Mouse (Mus musculus) liver, embryonic 11.5 days (tissue): ENCODE measurements around the gene Bach1. TPM values are rescaled to one million over a fixed set of nuclear protein-coding genes. Genes with fewer than 3 reads are reported as not detected.

Experiments
- ATAC-seq: fragments of 200-750 bp; cut with Nextera tagmentation; replicated peaks from 2 replicates; pipeline ENCODE4 v1.8.0; 2017; ENCODE audit warnings: moderate number of reproducible peaks, mild to moderate bottlenecking, moderate TSS enrichment, moderate library complexity; ENCODE audit not compliant: low FRiP score
- DNase-seq: peaks from one replicate; pipeline ENCODE4 v3.0.0-alpha.2; 2017; ENCODE audit warnings: low spot score
- H3K27ac ChIP-seq: fragments of 300-500 bp; sonication (generic); 2 replicates; pipeline ENCODE4 v1.5.1; 2014; ENCODE audit warnings: mild to moderate bottlenecking, low read depth, low read length, control low read depth
- H3K27me3 ChIP-seq: fragments of 300-500 bp; sonication (generic); replicated peaks from 2 replicates; pipeline ENCODE4 v1.6.1; 2014; ENCODE audit warnings: low read length, mixed read lengths; ENCODE audit not compliant: control insufficient read depth, insufficient read depth
- H3K36me3 ChIP-seq: fragments of 300-500 bp; sonication (generic); 2 replicates; pipeline ENCODE4 v1.6.1; 2014; ENCODE audit warnings: mild to moderate bottlenecking, low read length, moderate library complexity, mixed read lengths; ENCODE audit not compliant: control insufficient read depth, insufficient read depth
- H3K4me1 ChIP-seq: fragments of 300-500 bp; sonication (generic); replicated peaks from 2 replicates; pipeline ENCODE4 v1.6.1; 2014; ENCODE audit warnings: low read length, mixed read lengths; ENCODE audit not compliant: control insufficient read depth, insufficient read depth
- H3K4me2 ChIP-seq: fragments of 300-500 bp; sonication (generic); 2 replicates; pipeline ENCODE4 v1.6.1; 2014; ENCODE audit warnings: mild to moderate bottlenecking, control low read depth, moderate library complexity
- H3K4me3 ChIP-seq: fragments of 300-500 bp; sonication (generic); 2 replicates; pipeline ENCODE4 v1.5.1; 2014; ENCODE audit warnings: low read depth, low read length, control low read depth
- H3K9ac ChIP-seq: fragments of 300-500 bp; sonication (generic); 2 replicates; pipeline ENCODE4 v1.6.1; 2014; ENCODE audit warnings: low read depth, low read length, control low read depth
- H3K9me3 ChIP-seq: fragments of 300-500 bp; sonication (generic); 2 replicates; pipeline ENCODE4 v1.6.1; 2016; ENCODE audit warnings: low read length, inconsistent platforms, mixed read lengths; ENCODE audit not compliant: control insufficient read depth
- WGBS: fragments of 180-500 bp; shearing (Covaris S2); extraction: QIAGEN DNeasy Blood & Tissue Kit; methylation state at CpG from one replicate; pipeline ENCODE4 v1.1.7; 2014; 5-methylcytosine and 5-hydroxymethylcytosine counted together
- polyA plus RNA-seq: library from polyadenylated mRNA; unstranded; fragments of >200 nt; fragmentation: Nextera tagmentation; extraction: Ambion mirVana; gene quantifications from 2 replicates; pipeline ENCODE4 v1.2.1, GENCODE M21; 2014

Gene Bach1
- polyA plus RNA-seq, 1 experiment from 2014 or later, result 11.1 TPM

GRCm38 (mm10) chr16:87700395-87700765 lies 1.6 kb downstream of the Bach1 start:
- Histone ChIP-seq H3K9ac (peak overlapping the region; percentile 85), H3K27ac (peak overlapping the region; percentile 95), H3K4me2 (peak overlapping the region; percentile 59), H3K36me3 (no peaks in the 10 kb centered on the region), H3K9me3 (no peaks in the 10 kb centered on the region), H3K4me1 (peaks cover 47% of the 10 kb centered on the region), H3K4me3 (peak overlapping the region; percentile 89), H3K27me3 (no peaks in the 10 kb centered on the region)
- no peak for ATAC-seq
- no peak for DNase-seq
- WGBS, result 20% methylated on average over 3 of the region's 3 CpGs

GRCm38 (mm10) chr16:87701891-87702290 lies 3.1 kb downstream of the Bach1 start:
- Histone ChIP-seq H3K27ac (no peak overlapping the region), H3K27me3 (no peaks in the 10 kb centered on the region), H3K9me3 (no peaks in the 10 kb centered on the region), H3K36me3 (no peaks in the 10 kb centered on the region), H3K4me3 (no peak overlapping the region), H3K4me1 (peaks cover 62% of the 10 kb centered on the region), H3K9ac (no peak overlapping the region), H3K4me2 (no peak overlapping the region)
- ATAC-seq (no peak), DNase-seq (no peak)
- 80% methylated on average over 2 of the region's 2 CpGs for WGBS

GRCm38 (mm10) chr16:87702881-87703280 lies 4.1 kb downstream of the Bach1 start:
- 85% methylated on average over 5 of the region's 5 CpGs for WGBS
- H3K27ac ChIP-seq, result no peak overlapping the region
- H3K36me3 ChIP-seq, result no peaks in the 10 kb centered on the region
- H3K4me2 ChIP-seq, result peak overlapping the region; percentile 29
- no peak overlapping the region for H3K4me3 ChIP-seq
- H3K27me3 ChIP-seq, result no peaks in the 10 kb centered on the region
- peaks cover 63% of the 10 kb centered on the region for H3K4me1 ChIP-seq
- ATAC-seq (no peak), DNase-seq (no peak)
- no peak overlapping the region for H3K9ac ChIP-seq
- no peaks in the 10 kb centered on the region for H3K9me3 ChIP-seq

GRCm38 (mm10) chr16:87704225-87704624 lies 5.5 kb downstream of the Bach1 start:
- Histone ChIP-seq H3K9me3 (no peaks in the 10 kb centered on the region), H3K27ac (peak overlapping the region; percentile 68), H3K4me1 (peaks cover 76% of the 10 kb centered on the region), H3K36me3 (no peaks in the 10 kb centered on the region), H3K4me3 (no peak overlapping the region), H3K4me2 (peak overlapping the region; percentile 44), H3K27me3 (no peaks in the 10 kb centered on the region), H3K9ac (no peak overlapping the region; the same call in 1 of the 2 replicates)
- WGBS, result 32% methylated on average over 5 of the region's 5 CpGs
- DNase-seq (no peak), ATAC-seq (peak; percentile 29; the same call in 1 of the 2 replicates)

- ATAC-seq, result peak; percentile 82
- 18% methylated on average over 19 of the region's 19 CpGs for WGBS
- H3K4me3 ChIP-seq, result peak overlapping the region; percentile 24
- peak overlapping the region; percentile 83 for H3K27ac ChIP-seq
- H3K4me1 ChIP-seq, result peaks cover 73% of the 10 kb centered on the region
- peak overlapping the region; percentile 70 for H3K4me2 ChIP-seq
- H3K9ac ChIP-seq, result peak overlapping the region; percentile 37; the same call in 1 of the 2 replicates
- no peaks in the 10 kb centered on the region for H3K9me3 ChIP-seq
- no peaks in the 10 kb centered on the region for H3K36me3 ChIP-seq
- no peak for DNase-seq
- no peaks in the 10 kb centered on the region for H3K27me3 ChIP-seq
Observed at GRCm38 (mm10) chr16:87705892-87706589, 7.3 kb downstream of the Bach1 start.

GRCm38 (mm10) chr16:87707335-87707734 lies 8.6 kb downstream of the Bach1 start:
- DNase-seq (no peak), ATAC-seq (no peak)
- Histone ChIP-seq H3K9ac (peak overlapping the region; percentile 34; the same call in 1 of the 2 replicates), H3K4me2 (peak overlapping the region; percentile 44), H3K9me3 (no peaks in the 10 kb centered on the region), H3K36me3 (no peaks in the 10 kb centered on the region), H3K4me1 (peaks cover 78% of the 10 kb centered on the region), H3K4me3 (no peak overlapping the region), H3K27me3 (no peaks in the 10 kb centered on the region), H3K27ac (no peak overlapping the region)
- 37% methylated on average over 4 of the region's 4 CpGs for WGBS

GRCm38 (mm10) chr16:87708570-87708969 lies 9.8 kb downstream of the Bach1 start:
- Histone ChIP-seq H3K27ac (no peak overlapping the region), H3K27me3 (no peaks in the 10 kb centered on the region), H3K9ac (no peak overlapping the region), H3K9me3 (no peaks in the 10 kb centered on the region), H3K36me3 (no peaks in the 10 kb centered on the region), H3K4me3 (no peak overlapping the region), H3K4me2 (no peak overlapping the region), H3K4me1 (peaks cover 78% of the 10 kb centered on the region)
- WGBS, result 69% methylated on average over 5 of the region's 5 CpGs
- no peak for DNase-seq
- no peak for ATAC-seq

- Histone ChIP-seq H3K4me1 (peaks cover 76% of the 10 kb centered on the region), H3K36me3 (no peaks in the 10 kb centered on the region), H3K9me3 (no peaks in the 10 kb centered on the region), H3K27ac (peak overlapping the region; percentile 38; the same call in 1 of the 2 replicates), H3K27me3 (no peaks in the 10 kb centered on the region), H3K4me2 (0 out of 2 replicates have a peak overlapping the region, but pooled peaks have one; percentile 12), H3K9ac (no peak overlapping the region), H3K4me3 (no peak overlapping the region)
- DNase-seq (no peak), ATAC-seq (no peak)
- WGBS, result 49% methylated on average over 5 of the region's 5 CpGs
Observed at GRCm38 (mm10) chr16:87709144-87709543, 10.4 kb downstream of the Bach1 start.

- Histone ChIP-seq H3K9me3 (no peaks in the 10 kb centered on the region), H3K27me3 (no peaks in the 10 kb centered on the region), H3K9ac (no peak overlapping the region), H3K36me3 (no peaks in the 10 kb centered on the region), H3K4me3 (no peak overlapping the region), H3K4me2 (no peak overlapping the region), H3K4me1 (peaks cover 68% of the 10 kb centered on the region), H3K27ac (no peak overlapping the region)
- no peak for ATAC-seq
- 91% methylated on average over 9 of the region's 9 CpGs for WGBS
- no peak for DNase-seq
Observed at GRCm38 (mm10) chr16:87709971-87710370, 11.2 kb downstream of the Bach1 start.
